Mouse (Mus musculus) liver, embryonic 16.5 days (tissue): ENCODE measurements around the gene Sin3a. TPM values are rescaled to one million over a fixed set of nuclear protein-coding genes. Genes with fewer than 3 reads are reported as not detected.

Experiments used
- polyA plus RNA-seq: library from polyadenylated mRNA; unstranded; fragments of >200 nt; fragmentation: Nextera tagmentation; extraction: Ambion mirVana; gene quantifications from 2 replicates; pipeline ENCODE4 v1.2.1, GENCODE M21; 2015

The Sin3a gene
- polyA plus RNA-seq, 1 experiment from 2014 or later: 14.5 TPM

Other genes with a start within 250 kb of the Sin3a start
- not detected in 2 replicates for gene Odf3l1, start 207.4 kb upstream of the Sin3a start, polyA plus RNA-seq
- 0.57 and 0.87 TPM in 2 replicates for gene Cspg4, start 207.0 kb upstream of the Sin3a start, polyA plus RNA-seq
- gene Snx33, start 143.7 kb upstream of the Sin3a start, polyA plus RNA-seq: 1.8 and 1.9 TPM in 2 replicates
- 38.1 and 42.0 TPM in 2 replicates for gene Imp3, start 134.6 kb upstream of the Sin3a start, polyA plus RNA-seq
- 7.1 and 7.8 TPM in 2 replicates for gene Snupn, start 121.2 kb upstream of the Sin3a start, polyA plus RNA-seq
- gene Ptpn9, start 77.1 kb upstream of the Sin3a start, polyA plus RNA-seq: 2.7 and 3.1 TPM in 2 replicates
- 18.6 and 21.2 TPM in 2 replicates for gene Man2c1, start 58.6 kb downstream of the Sin3a start, polyA plus RNA-seq
- 1.9 and 2.3 TPM in 2 replicates for gene Neil1, start 76.3 kb downstream of the Sin3a start, polyA plus RNA-seq
- 43.8 and 50.3 TPM in 2 replicates for gene Commd4, start 86.3 kb downstream of the Sin3a start, polyA plus RNA-seq
- not detected in 2 replicates for gene Trcg1, start 164.5 kb downstream of the Sin3a start, polyA plus RNA-seq
- gene 1700017B05Rik, start 190.6 kb downstream of the Sin3a start, polyA plus RNA-seq: 14.1 and 16.9 TPM in 2 replicates